Mouse (Mus musculus): ENCODE measurements at regions not wholly inside any gene's neighbourhood (a gene's known extent, or its start where the extent isn't known, plus 50 kb on each side); places are given as distances from the start of the nearest gene placed in this dataset.

- TF ChIP-seq CTCF (IDR thresholded peaks at IDR 0.05; ENCODE audit: extremely low read depth, insufficient read length, insufficient replicate concordance, low read depth, low read length) (no peak), POLR2A (IDR thresholded peaks at IDR 0.05; ENCODE audit: low read depth, low read length) (no peak)
These were observed 65.8 kb upstream of the Slc35f3 start for GRCm38 (mm10) chr8:126232521-126232920.
